In genomic region chr7:90130501-90131375, GRCm38 (mm10) we compare ENCODE assay signal across 7 mouse cellular contexts. TPM values are rescaled to one million over a fixed set of nuclear protein-coding genes. Genes with fewer than 3 reads are reported as not detected.
DNase-seq lines count a peak whose midpoint lies in the region; TF ChIP-seq lines count a peak whose summit lies in the region.

No protein-coding gene starts in this region.

- no peaks in the 10 kb centered on the region for H3K27me3 ChIP-seq in CH12.LX (replicated peaks)
- H3K27me3 ChIP-seq in erythroblast, embryonic 14.5 days (ENCODE audit: control insufficient read depth), result no peaks in the 10 kb centered on the region
- no peaks in the 10 kb centered on the region for H3K27me3 ChIP-seq in midbrain, embryonic 10.5 days (ENCODE audit: low read depth, poor library complexity, severe bottlenecking)
- H3K27me3 ChIP-seq in small intestine, adult 2 months (ENCODE audit: control insufficient read depth, insufficient read depth, low read length), result no peaks in the 10 kb centered on the region

- H3K79me2 ChIP-seq in CH12.LX (replicated peaks; ENCODE audit: control insufficient read depth, extremely low read depth, insufficient read depth, poor library complexity, severe bottlenecking), result peaks cover 43% of the 10 kb centered on the region

- no peaks in the 10 kb centered on the region for H3K36me3 ChIP-seq in CH12.LX (replicated peaks in 1 of 2; ENCODE audit: control insufficient read depth in 1 of 2, insufficient read depth in 1 of 2, low read length in 1 of 2)
- peaks cover 43% of the 10 kb centered on the region for H3K36me3 ChIP-seq in erythroblast, embryonic 14.5 days (ENCODE audit: control insufficient read depth)
- no peaks in the 10 kb centered on the region for H3K36me3 ChIP-seq in midbrain, embryonic 10.5 days
- no peaks in the 10 kb centered on the region for H3K36me3 ChIP-seq in small intestine, adult 2 months (ENCODE audit: control insufficient read depth, insufficient read depth, low read length)

- no peak for TF ChIP-seq RAD21 in CH12.LX (IDR thresholded peaks at IDR 0.05; ENCODE audit: low read depth, low read length)

- TF ChIP-seq CTCF in CH12.LX (conservative IDR thresholded peaks at IDR 0.05 in 1 of 2, IDR thresholded peaks at IDR 0.05 in 1 of 2; ENCODE audit: low read depth in 2 of 2, low read length in 2 of 2), result no peak
- TF ChIP-seq CTCF in small intestine, adult 2 months (IDR thresholded peaks at IDR 0.05; ENCODE audit: extremely low read depth, insufficient read length, insufficient replicate concordance, low read depth, low read length), result no peak

- peak; percentile 41 for TF ChIP-seq EP300 in CH12.LX (IDR thresholded peaks at IDR 0.05; ENCODE audit: low read length)

- in situ Hi-C loops in CH12.LX (cut with MboI; ENCODE audit: low pct_ligation_motif_present, low pct_unique_long_range_greater_than_20kb, low sequenced_read_pairs), result no loop called here

- peak overlapping the region; percentile 35 for H3K27ac ChIP-seq in CH12.LX (ENCODE audit: insufficient read depth, low read depth)
- H3K27ac ChIP-seq in midbrain, embryonic 10.5 days (replicated peaks), result peak overlapping the region; percentile 99
- H3K27ac ChIP-seq in small intestine, adult 2 months (ENCODE audit: insufficient read depth, low read depth, low read length), result peak overlapping the region; percentile 99

- H3K9ac ChIP-seq in CH12.LX (ENCODE audit: insufficient read depth, low read depth), result peak overlapping the region; percentile 92

- dilution Hi-C loops in CH12.LX (cut with MboI; ENCODE audit: extremely low pct_ligation_motif_present, extremely low pct_unique_long_range_greater_than_20kb, low sequenced_read_pairs), result no loop called here

- no peaks in the 10 kb centered on the region for H3K9me3 ChIP-seq in CH12.LX (replicated peaks; ENCODE audit: low read length)
- H3K9me3 ChIP-seq in erythroblast, embryonic 14.5 days (ENCODE audit: control insufficient read depth, low read length), result no peaks in the 10 kb centered on the region
- no peaks in the 10 kb centered on the region for H3K9me3 ChIP-seq in midbrain, embryonic 10.5 days (replicated peaks)

- intact Hi-C loops in left cerebral cortex, postnatal 10 days (cut with DNase I), result loop anchor here (5.0 kb wide), 1 partner anchor 108 kb away; no protein-coding TSS in a partner anchor

- H3K4me3 ChIP-seq in CH12.LX (replicated peaks in 1 of 3; ENCODE audit: low read depth in 2 of 3, low read length in 2 of 3, poor library complexity in 1 of 3), result peak overlapping the region; percentile 78 to 94 (median 91)
- peak overlapping the region; percentile 100 for H3K4me3 ChIP-seq in erythroblast, embryonic 14.5 days (replicated peaks)
- H3K4me3 ChIP-seq in midbrain, embryonic 10.5 days, result peak overlapping the region; percentile 98
- H3K4me3 ChIP-seq in small intestine, adult 2 months (ENCODE audit: low read depth, low read length), result peak overlapping the region; percentile 98

- under 1% methylated on average over 29 of the region's 39 CpGs for WGBS in midbrain, embryonic 10.5 days
- under 1% methylated on average over 39 of the region's 39 CpGs for WGBS in small intestine, adult 2 months

- DNase-seq in CH12.LX (ENCODE audit: extremely low read depth), result no peak
- peak; percentile 36 for DNase-seq in adrenal gland, adult 2 months
- DNase-seq in heart, postnatal 4 days, result peak; percentile 44
- DNase-seq in left cerebral cortex, postnatal 10 days (ENCODE audit: extremely low spot score in 1 of 2, low spot score in 2 of 2), result peak; percentile 23 to 43
- peak; percentile 54 for DNase-seq in midbrain, embryonic 10.5 days (ENCODE audit: low spot score)

- no peak for TF ChIP-seq POLR2A in CH12.LX (IDR thresholded peaks at IDR 0.05; ENCODE audit: low read depth, low read length)
- no peak for TF ChIP-seq POLR2A in small intestine, adult 2 months (IDR thresholded peaks at IDR 0.05; ENCODE audit: low read depth, low read length)

- H3K4me1 ChIP-seq in CH12.LX (ENCODE audit: control insufficient read depth in 1 of 2, insufficient read depth in 2 of 2), result peaks cover 2 to 41% of the 10 kb centered on the region in 2 experiments
- H3K4me1 ChIP-seq in erythroblast, embryonic 14.5 days (ENCODE audit: control insufficient read depth), result peaks cover 49% of the 10 kb centered on the region
- H3K4me1 ChIP-seq in midbrain, embryonic 10.5 days, result peaks cover 22% of the 10 kb centered on the region
- H3K4me1 ChIP-seq in small intestine, adult 2 months (ENCODE audit: control insufficient read depth, insufficient read depth, insufficient read length, low read length), result no peaks in the 10 kb centered on the region; the same call in 1 of the 2 replicates

- peak overlapping the region; percentile 100 for H3K4me2 ChIP-seq in CH12.LX (ENCODE audit: insufficient read depth, low read depth, poor library complexity, severe bottlenecking)

TF ChIP-seq in CH12.LX, 34 proteins besides CTCF, POLR2A, EP300 and RAD21:
- TF ChIP-seq HCFC1 (IDR thresholded peaks at IDR 0.05; ENCODE audit: low read depth, low read length) (no peak), ZNF384 (IDR thresholded peaks at IDR 0.05; ENCODE audit: low read depth, low read length) (peak; percentile 55), SMC3 (IDR thresholded peaks at IDR 0.05; ENCODE audit: low read depth, low read length) (no peak), CHD2 (IDR thresholded peaks at IDR 0.05; ENCODE audit: low read length) (0 out of 2 replicates have a peak, but pooled peaks have one; percentile 21), MAFK (IDR thresholded peaks at IDR 0.05; ENCODE audit: insufficient replicate concordance, low read length) (no peak), MAZ (IDR thresholded peaks at IDR 0.05; ENCODE audit: low read depth, low read length) (peak; percentile 50; the same call in 1 of the 2 replicates)

RNA-seq across cellular contexts. Expression of gene Picalm, which starts 0.7 kb away (rescaled TPM):
- total RNA-seq in CH12.LX (2012; rRNA removed) (26.1 and 27.6 TPM in 2 replicates), CH12.LX (2014; rRNA removed) (94.3 and 101 TPM in 2 replicates)
- 53.2 and 53.4 TPM in 2 replicates for polyA plus RNA-seq in CH12.LX (2012; ENCODE audit: insufficient read length, low read depth)
- 100 to 1,000 TPM; 153 to 160 TPM for total RNA-seq in adrenal gland, adult 2 months (2021)
- 51.4 and 53.3 TPM in 2 replicates for polyA plus RNA-seq in adrenal gland, adult 2 months (2012; rRNA removed)
- 29.3 and 37.6 TPM in 2 replicates for polyA plus RNA-seq in erythroblast, embryonic 14.5 days (2012)
- total RNA-seq in heart, postnatal 4 days (2021), result 100 to 1,000 TPM; 274 to 301 TPM
- 100 to 1,000 TPM; 180 to 182 TPM for total RNA-seq in left cerebral cortex, postnatal 10 days (2021)
- polyA plus RNA-seq in midbrain, embryonic 10.5 days (2016; fragmentation: Nextera tagmentation; extraction: Ambion mirVana), result 23.5 and 28.1 TPM in 2 replicates
- 12.3 and 36.3 TPM in 2 replicates for polyA plus RNA-seq in small intestine, adult 2 months (2012; rRNA removed)

Comparison
In these comparisons a context has a peak if more than half of its experiments do, and no peak if none do; other contexts are left out.
1. H3K27ac ChIP-seq: peak in every context shown above with its lines; median percentile 99 in midbrain, embryonic 10.5 days; 99 in small intestine, adult 2 months; 35 in CH12.LX.